Mouse (Mus musculus) hindbrain, embryonic 16.5 days (tissue): ENCODE measurements around the gene Usp47. TPM values are rescaled to one million over a fixed set of nuclear protein-coding genes. Genes with fewer than 3 reads are reported as not detected.
A peak's percentile ranks its signal among the peaks of the same experiment; 100 is the strongest.

Source experiments
- ATAC-seq: fragments of 200-750 bp; cut with Nextera tagmentation; 2 replicates; pipeline ENCODE4 v1.8.0; 2017; ENCODE audit warnings: moderate TSS enrichment, moderate library complexity
- H3K27ac ChIP-seq: fragments of 300-500 bp; sonication (generic); 2 replicates; pipeline ENCODE4 v1.5.1; 2014; ENCODE audit warnings: low read depth, mild to moderate bottlenecking, control low read depth, low read length, moderate library complexity
- H3K27me3 ChIP-seq: fragments of 300-500 bp; sonication (generic); replicated peaks from 2 replicates; pipeline ENCODE4 v1.6.1; 2014; ENCODE audit warnings: low read length; ENCODE audit not compliant: control insufficient read depth, insufficient read depth
- H3K36me3 ChIP-seq: fragments of 300-500 bp; sonication (generic); 2 replicates; pipeline ENCODE4 v1.6.1; 2014; ENCODE audit warnings: mild to moderate bottlenecking, low read length, moderate library complexity, mixed read lengths; ENCODE audit not compliant: control insufficient read depth, insufficient read depth
- H3K4me1 ChIP-seq: fragments of 300-500 bp; sonication (generic); 2 replicates; pipeline ENCODE4 v1.6.1; 2014; ENCODE audit warnings: low read depth, low read length; ENCODE audit not compliant: control insufficient read depth, insufficient read depth
- H3K4me2 ChIP-seq: fragments of 300-500 bp; sonication (generic); 2 replicates; pipeline ENCODE4 v1.6.1; 2014; ENCODE audit warnings: mild to moderate bottlenecking, low read length, control low read depth, moderate library complexity
- H3K4me3 ChIP-seq: fragments of 300-500 bp; sonication (generic); 2 replicates; pipeline ENCODE4 v1.5.1; 2014; ENCODE audit warnings: mild to moderate bottlenecking, low read length, control low read depth, moderate library complexity
- H3K9ac ChIP-seq: fragments of 300-500 bp; sonication (generic); 2 replicates; pipeline ENCODE4 v1.6.1; 2014; ENCODE audit warnings: low read depth, mild to moderate bottlenecking, control low read depth, low read length, moderate library complexity
- H3K9me3 ChIP-seq: fragments of 300-500 bp; sonication (generic); 2 replicates; pipeline ENCODE4 v1.6.1; 2014; ENCODE audit warnings: mild to moderate bottlenecking, low read length, moderate library complexity; ENCODE audit not compliant: control insufficient read depth
- WGBS: fragments of 180-500 bp; shearing (Covaris S2); extraction: QIAGEN DNeasy Blood & Tissue Kit; methylation state at CpG from one replicate; pipeline ENCODE4 v1.1.7; 2014; 5-methylcytosine and 5-hydroxymethylcytosine counted together
- polyA plus RNA-seq: library from polyadenylated mRNA; unstranded; fragments of >200 nt; fragmentation: Nextera tagmentation; extraction: Ambion mirVana; gene quantifications from 2 replicates; pipeline ENCODE4 v1.2.1, GENCODE M21; 2015

Gene Usp47
- polyA plus RNA-seq, 1 experiment from 2014 or later, result 53.3 TPM

DNA sequence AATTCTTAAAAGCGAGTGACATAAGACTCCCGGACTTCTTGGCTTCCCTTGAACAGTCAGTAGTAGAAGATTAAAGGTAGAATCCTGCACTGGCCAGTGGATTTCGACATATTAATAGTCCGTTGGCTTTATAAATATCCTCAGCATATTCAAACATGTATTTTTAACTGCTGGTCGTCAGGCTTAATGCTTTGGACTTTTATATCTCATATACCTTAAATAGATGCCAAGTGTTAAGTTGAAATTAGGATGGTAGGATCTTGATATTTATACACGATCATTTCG is 1.1 kb downstream of the Usp47 start:
- H3K9me3 ChIP-seq, result no peaks in the 10 kb centered on the region
- H3K9ac ChIP-seq, result peak overlapping the region; percentile 99
- ATAC-seq, result no peak
- no peaks in the 10 kb centered on the region for H3K36me3 ChIP-seq
- no peaks in the 10 kb centered on the region for H3K27me3 ChIP-seq
- H3K4me1 ChIP-seq, result peaks cover 28% of the 10 kb centered on the region
- peak overlapping the region; percentile 93 for H3K4me3 ChIP-seq
- peak overlapping the region; percentile 83 for H3K4me2 ChIP-seq
- 29% methylated on average over 7 of the region's 7 CpGs for WGBS
- peak overlapping the region; percentile 98; the same call in 1 of the 2 replicates for H3K27ac ChIP-seq

DNA sequence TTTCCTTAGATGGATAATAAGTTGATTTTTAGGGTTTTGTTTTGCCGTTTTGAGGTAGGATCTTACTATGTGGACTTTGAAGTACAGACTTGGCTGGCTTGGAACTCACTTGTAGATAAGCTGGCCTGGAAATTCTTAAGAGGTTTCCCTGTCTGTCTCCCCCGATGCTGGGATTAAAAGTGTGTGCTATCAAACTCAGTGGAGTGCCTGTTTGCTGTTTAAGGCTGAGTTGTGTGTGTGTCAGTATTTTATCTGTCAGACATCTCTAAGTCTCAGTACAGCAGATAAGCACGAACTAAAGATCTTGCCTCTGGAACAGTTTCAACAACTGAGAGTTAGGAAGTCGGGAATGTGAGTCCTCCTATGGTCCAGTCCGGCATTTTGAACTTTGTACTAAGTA is 1.6 kb downstream of the Usp47 start:
- ATAC-seq, result no peak

DNA sequence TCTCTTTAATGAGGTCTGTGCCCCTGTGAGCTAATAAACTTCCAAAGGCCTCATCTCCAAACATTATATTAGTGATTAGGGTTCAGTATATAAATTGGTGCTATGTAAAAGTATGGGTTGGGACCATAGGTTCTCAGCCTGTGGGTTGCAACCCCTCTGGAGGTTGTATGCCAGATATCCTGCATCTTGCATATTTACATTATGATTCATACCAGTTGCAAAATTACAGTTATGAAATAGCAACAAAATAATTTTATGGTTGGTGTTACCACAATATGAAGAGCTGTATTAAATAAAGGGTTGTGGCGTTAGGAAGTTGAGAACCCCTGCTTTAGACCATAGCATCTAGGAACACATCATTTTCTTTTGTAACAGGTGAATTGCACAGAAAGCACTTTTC is 7.3 kb downstream of the Usp47 start:
- Histone ChIP-seq H3K9ac (no peak overlapping the region), H3K36me3 (no peaks in the 10 kb centered on the region), H3K4me1 (peaks cover 19% of the 10 kb centered on the region), H3K27me3 (no peaks in the 10 kb centered on the region), H3K4me3 (no peak overlapping the region), H3K27ac (no peak overlapping the region), H3K9me3 (no peaks in the 10 kb centered on the region), H3K4me2 (no peak overlapping the region)
- WGBS, result 98% methylated on average over 1 of the region's 1 CpGs
- ATAC-seq, result no peak

More for the DNA sequence above, 1.6 kb downstream of the Usp47 start:
- peak overlapping the region; percentile 54 for H3K9ac ChIP-seq
- H3K27me3 ChIP-seq, result no peaks in the 10 kb centered on the region
- H3K4me3 ChIP-seq, result peak overlapping the region; percentile 93
- H3K36me3 ChIP-seq, result no peaks in the 10 kb centered on the region
- H3K9me3 ChIP-seq, result no peaks in the 10 kb centered on the region
- H3K27ac ChIP-seq, result no peak overlapping the region
- H3K4me1 ChIP-seq, result peaks cover 28% of the 10 kb centered on the region
- 17% methylated on average over 5 of the region's 5 CpGs for WGBS
- H3K4me2 ChIP-seq, result peak overlapping the region; percentile 83

DNA sequence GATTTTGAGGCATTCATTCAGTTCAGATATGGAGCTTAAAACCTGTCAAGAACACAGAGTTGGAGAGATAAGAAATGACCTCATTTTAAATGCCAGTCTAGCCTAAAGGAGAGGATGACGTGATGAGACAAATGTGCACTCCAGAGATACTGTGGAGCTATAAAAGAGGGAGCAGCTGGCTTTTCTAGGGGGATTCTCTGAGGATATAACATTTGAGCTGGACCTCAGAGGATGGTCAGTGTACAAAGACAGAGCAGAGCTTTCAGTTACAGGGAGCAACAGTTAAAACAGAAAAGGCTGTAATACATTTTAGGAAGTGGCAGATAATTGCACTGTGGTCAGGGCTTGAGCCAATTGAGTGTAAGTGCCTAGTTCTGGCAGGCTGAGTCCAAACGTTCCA is 12.5 kb downstream of the Usp47 start:
- Histone ChIP-seq H3K9ac (no peak overlapping the region), H3K27ac (no peak overlapping the region), H3K9me3 (no peaks in the 10 kb centered on the region), H3K27me3 (no peaks in the 10 kb centered on the region), H3K4me2 (no peak overlapping the region), H3K36me3 (no peaks in the 10 kb centered on the region), H3K4me3 (no peak overlapping the region), H3K4me1 (no peaks in the 10 kb centered on the region)
- WGBS, result 29% methylated on average over 2 of the region's 2 CpGs
- no peak for ATAC-seq

DNA sequence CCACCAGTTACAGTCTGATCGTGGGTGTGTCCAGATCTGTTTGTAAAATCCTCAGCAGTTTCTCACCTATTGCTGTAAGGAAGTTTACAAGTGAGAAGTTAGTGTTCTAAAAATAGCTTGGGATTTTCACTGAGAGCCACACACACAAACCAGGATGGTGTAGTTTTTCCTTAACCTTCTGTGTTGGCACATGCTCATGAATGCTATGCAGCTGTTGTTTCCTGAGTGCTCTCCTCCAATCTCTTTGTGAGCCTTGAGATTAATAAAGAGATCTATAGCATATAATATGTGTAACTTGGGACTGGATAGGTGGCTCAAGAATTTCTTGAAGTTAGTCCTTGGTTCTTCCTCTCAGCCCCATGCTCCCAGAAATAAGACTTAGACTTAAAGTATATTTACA is 13.3 kb downstream of the Usp47 start:
- 75% methylated on average over 1 of the region's 1 CpGs for WGBS
- H3K9me3 ChIP-seq, result no peaks in the 10 kb centered on the region
- H3K4me3 ChIP-seq, result no peak overlapping the region
- no peaks in the 10 kb centered on the region for H3K27me3 ChIP-seq
- H3K9ac ChIP-seq, result no peak overlapping the region
- no peak overlapping the region for H3K27ac ChIP-seq
- H3K4me1 ChIP-seq, result no peaks in the 10 kb centered on the region
- H3K4me2 ChIP-seq, result no peak overlapping the region
- H3K36me3 ChIP-seq, result no peaks in the 10 kb centered on the region
- ATAC-seq, result no peak

DNA sequence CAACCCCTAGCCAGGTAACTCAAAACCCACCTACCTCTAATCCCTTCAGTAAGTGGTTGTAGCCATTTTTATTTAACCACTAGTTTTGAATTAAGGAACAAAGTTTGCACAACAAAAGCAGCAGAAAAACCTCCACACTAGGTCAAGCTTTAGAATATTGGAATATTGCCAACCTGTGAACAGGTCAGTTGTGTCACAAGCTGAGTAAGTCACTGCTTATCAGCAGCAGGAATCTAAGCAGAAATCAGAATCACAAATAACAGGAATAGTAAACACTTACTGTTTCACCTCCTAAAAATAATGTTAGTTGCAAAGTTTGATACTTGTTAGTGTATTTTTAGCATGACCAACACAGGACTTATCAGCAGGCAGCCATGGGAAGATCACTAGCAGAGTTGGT is 17.0 kb downstream of the Usp47 start:
- no peak overlapping the region for H3K4me2 ChIP-seq
- no peaks in the 10 kb centered on the region for H3K27me3 ChIP-seq
- no peak overlapping the region for H3K4me3 ChIP-seq
- no peaks in the 10 kb centered on the region for H3K4me1 ChIP-seq
- H3K27ac ChIP-seq, result no peak overlapping the region
- H3K9me3 ChIP-seq, result no peaks in the 10 kb centered on the region
- no peak for ATAC-seq
- H3K36me3 ChIP-seq, result no peaks in the 10 kb centered on the region
- no peak overlapping the region for H3K9ac ChIP-seq

DNA sequence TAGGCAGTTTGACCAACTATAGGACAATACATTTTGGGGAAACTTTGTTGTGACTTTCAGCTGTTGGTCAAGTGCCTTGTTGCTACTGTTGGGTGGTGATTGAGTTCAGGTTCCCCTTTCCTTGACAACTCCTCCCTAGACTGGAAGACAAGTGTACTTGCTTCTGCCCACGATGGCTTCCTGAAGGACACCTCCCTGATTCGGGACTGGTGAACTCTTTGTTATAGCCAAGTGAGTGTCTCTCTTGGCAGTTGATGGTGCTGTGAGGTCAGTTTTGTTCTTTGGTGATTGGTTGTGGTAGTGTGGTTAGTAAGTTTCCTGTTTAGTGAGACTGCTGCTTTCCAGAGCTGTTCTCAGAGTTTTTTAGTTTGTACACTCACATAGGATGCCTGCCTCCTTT is 19.5 kb downstream of the Usp47 start:
- Histone ChIP-seq H3K36me3 (no peaks in the 10 kb centered on the region), H3K9ac (no peak overlapping the region), H3K4me3 (no peak overlapping the region), H3K4me1 (no peaks in the 10 kb centered on the region), H3K4me2 (no peak overlapping the region), H3K9me3 (no peaks in the 10 kb centered on the region), H3K27me3 (no peaks in the 10 kb centered on the region), H3K27ac (no peak overlapping the region)
- whole genome bisulfite sequencing, result 70% methylated on average over 2 of the region's 2 CpGs
- no peak for ATAC-seq

DNA sequence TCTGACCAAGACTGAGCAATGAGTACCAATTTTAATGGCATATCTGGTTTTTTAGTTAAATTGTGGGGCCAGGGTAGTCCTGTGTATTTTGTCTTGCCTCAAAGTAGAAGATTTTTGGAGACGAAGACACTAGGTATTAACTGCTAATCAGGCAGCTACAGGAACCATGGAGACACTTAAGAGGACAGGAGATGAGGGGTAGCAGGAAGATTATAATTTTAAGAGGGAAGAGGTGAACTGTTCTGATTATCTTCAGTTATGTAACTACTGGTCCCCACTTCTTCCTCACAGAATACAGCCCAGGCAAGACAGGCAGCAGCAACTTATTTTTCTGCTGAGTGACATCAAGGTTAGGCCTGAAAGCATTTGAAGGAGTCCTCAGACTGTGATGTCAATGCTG is 21.9 kb downstream of the Usp47 start:
- no peak overlapping the region for H3K9ac ChIP-seq
- no peaks in the 10 kb centered on the region for H3K27me3 ChIP-seq
- no peak overlapping the region for H3K4me2 ChIP-seq
- no peaks in the 10 kb centered on the region for H3K9me3 ChIP-seq
- H3K27ac ChIP-seq, result no peak overlapping the region
- WGBS, result 88% methylated on average over 1 of the region's 1 CpGs
- no peaks in the 10 kb centered on the region for H3K4me1 ChIP-seq
- no peak for ATAC-seq
- H3K4me3 ChIP-seq, result no peak overlapping the region
- no peaks in the 10 kb centered on the region for H3K36me3 ChIP-seq

DNA sequence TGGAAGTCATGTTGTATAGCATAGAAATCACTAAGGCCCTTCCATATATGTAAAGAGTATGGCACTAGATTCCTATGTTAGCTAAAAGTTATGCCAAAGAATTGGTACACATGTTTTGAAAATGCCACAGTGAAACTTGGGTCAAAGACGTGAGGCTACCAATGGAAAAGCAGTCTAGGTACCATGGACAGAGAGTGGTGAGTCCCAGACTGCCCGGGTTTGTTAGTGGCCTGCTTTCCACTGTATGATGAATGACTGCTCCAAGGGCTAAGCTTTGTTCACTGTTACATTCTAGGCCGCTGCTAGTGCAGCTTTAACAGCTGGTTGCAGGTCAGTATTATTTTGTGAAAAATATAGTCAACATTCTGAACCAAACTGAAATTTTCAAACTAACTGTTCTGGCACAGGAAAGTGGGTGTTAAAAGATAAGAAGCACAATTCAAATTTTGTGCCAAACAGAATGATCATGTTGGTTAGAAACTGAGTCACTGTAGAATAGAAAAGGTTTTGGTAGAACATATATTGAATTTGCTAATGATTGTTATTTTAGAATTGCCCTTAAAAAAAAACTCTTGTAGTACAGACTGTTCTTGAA is 22.6 kb downstream of the Usp47 start:
- H3K9ac ChIP-seq, result no peak overlapping the region
- no peaks in the 10 kb centered on the region for H3K9me3 ChIP-seq
- H3K36me3 ChIP-seq, result no peaks in the 10 kb centered on the region
- H3K27ac ChIP-seq, result no peak overlapping the region
- no peaks in the 10 kb centered on the region for H3K4me1 ChIP-seq
- ATAC-seq, result no peak
- WGBS, result 63% methylated on average over 3 of the region's 3 CpGs
- H3K27me3 ChIP-seq, result no peaks in the 10 kb centered on the region
- H3K4me2 ChIP-seq, result no peak overlapping the region
- H3K4me3 ChIP-seq, result no peak overlapping the region

DNA sequence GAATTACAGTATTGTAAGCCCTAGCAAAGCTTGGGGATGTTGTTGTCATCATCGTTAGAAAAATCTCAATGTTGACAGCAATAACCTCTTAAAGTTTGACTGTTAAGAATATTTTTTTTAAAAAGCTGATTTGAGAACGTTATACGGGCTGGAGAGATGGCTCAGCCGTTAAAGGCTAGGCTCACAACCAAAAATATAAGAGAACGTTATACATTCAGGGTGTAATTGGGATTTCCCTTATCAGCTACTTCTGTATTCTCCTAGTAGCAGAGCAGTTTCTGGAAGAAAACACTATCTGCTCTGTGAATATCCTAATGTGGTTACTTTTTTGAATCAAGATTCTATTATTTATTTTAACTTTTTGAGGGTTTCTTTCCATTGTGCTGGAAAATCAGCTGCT is 25.3 kb downstream of the Usp47 start:
- Histone ChIP-seq H3K4me1 (no peaks in the 10 kb centered on the region), H3K27me3 (no peaks in the 10 kb centered on the region), H3K36me3 (no peaks in the 10 kb centered on the region), H3K9ac (no peak overlapping the region), H3K4me3 (no peak overlapping the region), H3K9me3 (no peaks in the 10 kb centered on the region), H3K27ac (no peak overlapping the region), H3K4me2 (no peak overlapping the region)
- 94% methylated on average over 5 of the region's 5 CpGs for WGBS
- ATAC-seq, result no peak
